Mouse (Mus musculus): ENCODE results near the gene Ddost. TPM values are rescaled to one million over a fixed set of nuclear protein-coding genes. Genes with fewer than 3 reads are reported as not detected.
A peak's percentile ranks its signal among the peaks of the same experiment; 100 is the strongest.

Gene Ddost
- total RNA-seq (2015; ENCODE audit: low replicate concordance) (65.6 and 81.3 TPM in 2 replicates), total RNA-seq (2017; ENCODE audit: low replicate concordance) (34.7 and 39.8 TPM in 2 replicates)

DNA sequence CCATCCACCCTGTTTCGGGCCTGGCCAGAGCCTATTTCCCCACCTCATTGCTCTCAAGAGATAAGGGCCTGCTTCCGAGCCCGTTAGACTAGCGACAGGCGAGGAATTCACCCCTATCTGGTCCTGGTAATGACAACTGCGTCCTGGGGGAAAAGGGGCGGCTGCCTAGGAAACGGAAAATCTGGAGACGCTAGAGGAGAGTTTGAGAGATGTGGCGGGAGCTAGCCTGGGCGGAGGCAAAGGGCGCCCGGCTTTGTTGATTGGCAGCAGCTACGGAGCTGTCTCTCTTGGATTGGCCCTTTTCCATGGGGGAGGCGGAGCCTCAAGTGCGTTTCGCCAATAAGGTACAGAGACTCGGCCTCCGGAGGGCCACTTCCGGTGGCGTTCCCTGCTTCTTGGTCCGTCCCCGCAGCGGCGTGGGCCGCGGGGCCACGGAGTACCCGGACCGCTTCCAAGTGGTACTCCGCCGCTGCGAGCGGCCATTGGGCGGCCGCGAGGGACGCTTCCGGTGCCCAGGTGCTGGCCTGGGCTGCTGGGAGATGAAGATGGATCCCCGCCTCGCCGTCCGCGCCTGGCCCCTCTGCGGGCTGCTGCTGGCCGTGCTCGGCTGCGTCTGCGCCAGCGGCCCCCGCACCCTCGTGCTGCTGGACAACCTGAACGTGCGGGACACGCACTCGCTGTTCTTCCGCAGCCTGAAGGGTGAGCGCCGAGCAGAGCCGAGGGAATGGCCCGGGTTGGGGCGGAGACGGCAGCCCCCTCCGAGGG lies at the start of gene Ddost:
Gene Ddost (plus strand): TSS at position 391 of the 765 bp plus-strand sequence.
- peak; percentile 96 for ATAC-seq (replicated peaks; ENCODE audit: low FRiP score, poor library complexity, severe bottlenecking)

DNA sequence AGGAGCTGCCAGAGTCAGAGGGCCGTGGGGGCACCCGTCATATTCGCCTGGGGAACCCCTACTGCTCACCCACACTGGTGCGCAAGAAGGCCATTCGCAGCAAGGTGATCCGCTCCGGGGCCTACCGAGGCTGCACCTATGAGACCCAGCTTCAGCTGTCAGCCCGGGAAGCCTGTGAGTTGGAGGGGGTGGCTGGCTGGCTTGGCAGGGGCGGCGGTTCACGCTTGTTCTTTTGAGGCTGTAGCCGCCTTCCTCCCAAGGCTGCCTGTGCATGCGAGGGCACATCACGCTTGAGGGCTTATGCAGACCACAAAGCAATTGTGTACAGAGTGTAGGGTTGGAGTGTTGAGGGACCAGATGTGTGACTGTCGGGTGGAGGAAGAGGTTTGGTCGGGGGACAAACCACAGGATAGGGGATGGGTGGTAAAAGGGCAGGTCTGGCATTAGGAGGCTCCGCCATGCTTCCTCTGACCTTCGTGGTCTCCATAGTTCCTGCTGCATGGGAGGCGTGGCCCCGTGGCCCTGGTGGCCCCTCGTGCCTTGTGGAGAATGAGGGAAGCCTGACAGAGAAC lies 47.3 kb upstream of the Ddost start:
- ATAC-seq (replicated peaks; ENCODE audit: low FRiP score, poor library complexity, severe bottlenecking), result no peak

DNA sequence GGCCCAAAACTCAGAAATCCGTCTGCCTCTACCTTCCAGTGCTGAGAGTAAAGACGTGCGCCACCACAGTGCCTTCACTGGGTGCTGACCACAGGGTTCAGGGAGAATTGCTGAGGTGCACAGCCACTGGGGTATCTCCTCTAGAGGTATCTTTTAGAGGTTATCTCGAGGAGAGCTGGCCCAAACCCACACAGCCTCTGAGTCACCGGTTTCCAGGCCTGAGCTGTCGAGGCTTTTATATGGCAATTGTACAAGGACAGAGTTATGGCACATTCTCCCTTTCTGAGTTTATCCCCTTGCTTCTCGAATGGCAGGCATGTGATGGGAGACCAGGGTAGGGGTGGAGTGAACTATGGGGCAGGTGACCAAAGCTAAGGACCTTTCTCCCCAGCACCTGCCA lies 45.9 kb upstream of the Ddost start:
- no peak for ATAC-seq (replicated peaks; ENCODE audit: low FRiP score, poor library complexity, severe bottlenecking)

DNA sequence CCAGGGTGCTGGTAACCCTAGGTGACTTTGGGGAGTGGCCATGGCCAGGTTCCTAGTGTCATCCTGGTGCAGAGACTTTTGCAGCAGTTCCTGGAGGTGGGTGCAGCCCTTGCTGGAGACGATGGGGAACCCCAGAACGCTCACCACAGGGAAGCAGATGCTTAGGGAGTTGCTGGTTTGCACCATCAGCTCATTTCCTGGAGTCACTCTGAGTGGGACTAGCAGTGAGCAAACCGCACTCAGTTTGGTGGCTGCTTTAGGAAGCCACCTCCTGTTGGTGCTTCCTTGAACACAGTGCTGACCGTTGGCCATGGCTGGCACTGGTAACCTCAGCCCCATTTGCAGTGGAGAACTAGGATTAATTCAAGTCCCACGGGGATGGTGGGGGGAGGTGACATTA lies 45.0 kb upstream of the Ddost start:
- no peak for ATAC-seq (replicated peaks; ENCODE audit: low FRiP score, poor library complexity, severe bottlenecking)

DNA sequence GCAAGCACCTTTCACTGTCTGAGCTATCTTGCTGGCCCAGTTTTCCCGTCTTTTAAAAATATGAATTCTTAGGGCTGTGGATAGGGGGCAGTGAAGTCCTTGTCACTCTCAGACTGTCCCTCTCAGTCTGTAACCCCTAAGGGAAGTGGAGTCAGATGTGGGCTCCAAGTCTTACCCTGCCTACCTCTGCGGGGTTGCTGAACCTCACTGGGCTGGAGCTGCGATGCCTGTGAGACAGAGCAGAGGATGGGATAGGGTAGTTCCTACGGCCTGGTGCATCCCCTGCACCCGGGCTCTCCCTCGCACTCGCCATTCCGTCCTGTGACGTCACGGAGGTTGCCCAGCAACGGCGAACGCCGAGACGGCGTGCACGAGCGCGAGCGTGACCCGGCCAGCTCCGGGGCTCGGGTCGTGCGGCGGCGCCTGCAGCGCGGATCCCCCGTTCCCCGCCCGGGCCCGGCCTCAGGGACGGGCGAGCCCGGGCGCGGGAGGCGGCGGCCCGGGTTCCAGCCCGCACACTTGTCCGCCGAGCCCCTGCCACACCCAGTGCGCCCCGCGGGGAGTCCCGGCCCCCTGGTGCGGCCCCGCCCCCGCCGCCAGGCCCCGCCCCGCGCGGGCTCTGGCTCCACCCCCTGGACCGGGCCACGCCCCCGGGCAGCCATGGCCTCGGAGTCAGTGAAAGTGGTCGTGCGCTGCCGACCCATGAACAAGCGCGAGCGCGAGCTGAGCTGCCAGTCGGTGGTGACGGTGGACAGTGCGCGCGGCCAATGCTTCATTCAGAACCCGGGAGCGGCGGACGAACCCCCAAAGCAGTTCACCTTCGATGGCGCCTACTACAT lies 42.5 kb upstream of the Ddost start:
- peak; percentile 48 for ATAC-seq (replicated peaks; ENCODE audit: low FRiP score, poor library complexity, severe bottlenecking)

DNA sequence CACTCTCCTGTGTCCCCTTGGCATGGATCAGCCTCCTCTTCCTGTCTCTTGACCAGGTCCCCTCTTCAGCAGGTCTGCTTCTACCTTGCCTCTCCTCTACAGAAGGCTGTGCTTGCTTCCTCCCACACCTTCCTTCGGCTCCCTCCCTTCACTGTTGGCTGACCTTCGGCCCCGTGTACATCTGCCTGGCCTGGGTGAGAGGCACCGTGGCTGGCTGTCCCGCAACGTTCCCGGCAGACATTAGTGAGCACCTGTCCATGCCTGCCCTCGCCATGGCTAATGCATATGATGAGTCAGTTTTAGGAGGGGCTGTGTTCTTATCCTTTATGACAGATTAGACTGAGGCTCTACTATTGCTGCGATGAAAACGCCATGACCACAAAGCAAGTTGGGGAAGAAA lies 36.7 kb upstream of the Ddost start:
- no peak for ATAC-seq (replicated peaks; ENCODE audit: low FRiP score, poor library complexity, severe bottlenecking)

DNA sequence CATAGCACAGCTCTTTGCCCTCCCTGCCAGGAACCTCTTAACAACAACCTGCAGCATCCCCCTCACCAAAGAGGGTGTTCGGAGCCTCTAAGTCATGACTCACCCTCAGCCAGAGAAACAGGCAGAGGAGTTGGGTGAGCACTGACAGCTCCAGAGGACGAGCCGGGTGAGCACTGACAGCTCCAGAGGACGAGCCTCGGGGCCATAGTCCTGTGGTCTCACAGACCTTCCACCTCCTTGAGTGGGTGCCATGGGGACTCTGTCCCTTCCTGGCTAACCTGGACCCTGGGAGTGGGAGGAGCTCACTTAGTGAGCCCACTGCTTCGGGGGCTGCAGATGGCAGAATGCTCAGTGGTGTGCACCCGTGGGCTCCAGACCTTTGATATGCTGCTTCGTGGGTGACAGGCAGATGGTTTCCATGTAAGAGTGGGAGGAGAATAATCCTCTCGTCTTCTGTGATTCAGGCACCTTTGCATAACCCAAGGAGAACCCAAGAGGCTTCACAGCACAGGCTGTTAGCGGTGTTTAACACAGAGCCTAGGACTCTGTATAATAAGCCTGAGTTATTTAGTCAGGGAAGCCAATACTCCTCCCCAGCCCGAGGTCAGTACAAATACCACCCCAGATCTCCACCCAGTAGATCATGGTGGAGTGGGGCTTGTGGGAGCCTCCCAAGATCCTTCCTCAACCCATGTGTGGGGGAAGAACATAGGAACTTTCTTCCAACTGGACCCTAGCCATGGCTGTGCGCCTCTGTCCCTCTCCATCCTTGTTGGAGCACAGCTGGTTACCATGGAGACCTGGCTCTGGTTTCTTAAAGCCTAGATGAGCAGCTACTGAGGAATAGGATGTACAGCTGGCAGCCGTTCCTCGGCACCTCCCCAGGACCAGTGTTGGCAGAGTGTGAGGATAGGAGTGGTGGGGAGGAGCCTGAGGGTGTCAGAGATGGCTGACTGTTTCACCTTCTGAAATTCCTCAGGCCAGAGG lies 32.2 kb upstream of the Ddost start:
- ATAC-seq (replicated peaks; ENCODE audit: low FRiP score, poor library complexity, severe bottlenecking), result no peak

DNA sequence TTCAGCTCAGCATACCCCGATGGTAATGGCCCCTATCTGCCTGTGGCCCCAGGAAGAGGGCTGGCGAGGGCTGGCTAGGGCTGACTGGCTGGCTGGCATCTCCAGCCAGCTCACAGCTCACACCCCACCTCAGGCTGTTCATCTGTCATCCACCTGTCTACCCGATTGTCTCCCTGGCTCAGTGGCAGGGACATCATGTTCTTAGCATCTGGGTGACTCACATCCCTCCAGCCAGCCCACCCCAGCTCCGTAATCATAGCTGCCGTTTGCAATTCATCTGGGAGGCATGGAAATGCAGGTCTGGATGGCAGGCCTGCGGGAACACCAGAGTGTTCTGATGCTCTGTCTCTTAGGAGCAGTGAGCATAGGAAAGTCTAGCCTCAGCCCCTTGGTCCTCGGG lies 26.2 kb upstream of the Ddost start:
- no peak for ATAC-seq (replicated peaks; ENCODE audit: low FRiP score, poor library complexity, severe bottlenecking)

DNA sequence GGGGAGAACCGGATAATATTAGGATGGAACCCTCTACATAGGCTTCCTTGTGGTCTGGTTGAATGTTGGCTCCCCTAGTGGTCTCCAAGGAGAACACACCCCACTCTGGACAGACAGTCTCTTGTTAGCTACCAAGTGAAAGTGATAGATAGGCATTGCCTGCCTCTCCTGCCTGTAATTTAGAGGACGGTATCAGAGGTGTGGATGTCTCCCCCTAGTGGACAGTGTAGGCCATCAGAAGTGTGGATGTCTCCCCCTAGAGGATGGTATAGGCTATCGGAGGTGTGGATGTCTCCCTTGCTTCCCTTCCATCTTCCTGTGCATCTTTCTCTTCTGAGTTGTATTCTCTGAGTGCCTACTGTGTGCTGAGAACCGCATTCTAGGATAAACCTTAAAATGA lies 21.7 kb upstream of the Ddost start:
- peak; percentile 91 for ATAC-seq (replicated peaks; ENCODE audit: low FRiP score, poor library complexity, severe bottlenecking)

DNA sequence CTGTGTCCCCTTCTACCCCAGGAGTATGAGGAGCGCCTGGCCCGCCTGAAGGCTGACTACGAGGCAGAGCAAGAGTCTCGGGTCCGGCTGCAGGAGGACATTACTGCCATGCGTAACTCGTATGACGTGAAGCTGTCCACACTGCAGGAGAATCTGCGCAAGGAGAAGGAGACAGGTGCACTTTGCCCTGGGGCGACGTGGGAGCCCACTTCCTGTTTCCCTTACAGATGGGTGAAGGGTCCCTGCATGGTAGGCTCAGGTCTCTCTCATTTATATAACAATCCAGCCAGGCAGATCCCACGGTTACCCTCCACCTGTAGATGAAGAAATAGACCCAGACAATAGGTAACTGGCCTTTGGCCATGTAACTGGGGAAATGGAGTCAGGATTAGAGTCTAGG lies 18.1 kb upstream of the Ddost start:
- no peak for ATAC-seq (replicated peaks; ENCODE audit: low FRiP score, poor library complexity, severe bottlenecking)

DNA sequence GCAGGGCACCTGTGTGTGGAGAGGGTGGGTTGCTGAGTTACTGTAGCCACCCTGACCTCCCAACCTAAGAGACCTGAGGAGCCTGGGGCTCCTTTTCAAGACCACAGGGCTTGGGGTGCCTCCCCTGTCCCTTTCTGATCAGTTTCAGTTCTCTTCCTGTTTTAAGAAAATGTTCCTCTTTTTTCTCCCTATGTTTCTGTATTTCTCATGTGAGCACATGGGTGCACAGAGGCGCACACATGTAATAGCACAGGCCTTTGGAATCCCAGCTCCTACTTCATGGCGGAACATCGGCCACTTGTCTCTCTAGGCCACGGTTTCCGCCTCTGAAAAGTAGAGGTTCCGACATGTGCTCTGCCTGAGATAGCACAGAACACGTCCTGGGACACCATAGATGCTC lies 15.8 kb upstream of the Ddost start:
- no peak for ATAC-seq (replicated peaks; ENCODE audit: low FRiP score, poor library complexity, severe bottlenecking)

DNA sequence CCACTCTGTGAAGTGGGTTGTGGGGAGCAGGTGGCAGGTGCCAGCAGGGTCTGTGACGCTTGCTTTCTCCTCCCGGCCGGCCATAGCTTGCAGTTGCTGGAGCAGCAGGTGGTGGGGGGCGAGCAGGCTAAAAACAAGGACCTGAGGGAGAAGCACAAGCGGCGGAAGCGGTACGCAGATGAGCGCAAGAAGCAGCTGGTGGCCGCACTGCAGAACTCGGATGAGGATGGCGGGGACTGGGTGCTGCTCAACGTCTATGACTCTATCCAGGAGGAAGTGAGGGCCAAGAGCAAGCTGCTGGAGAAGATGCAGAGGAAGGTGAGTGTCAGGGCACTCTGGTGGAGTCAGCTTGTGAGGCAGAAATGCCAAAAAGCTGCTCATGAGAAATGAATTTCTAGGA lies 12.5 kb upstream of the Ddost start:
- no peak for ATAC-seq (replicated peaks; ENCODE audit: low FRiP score, poor library complexity, severe bottlenecking)

DNA sequence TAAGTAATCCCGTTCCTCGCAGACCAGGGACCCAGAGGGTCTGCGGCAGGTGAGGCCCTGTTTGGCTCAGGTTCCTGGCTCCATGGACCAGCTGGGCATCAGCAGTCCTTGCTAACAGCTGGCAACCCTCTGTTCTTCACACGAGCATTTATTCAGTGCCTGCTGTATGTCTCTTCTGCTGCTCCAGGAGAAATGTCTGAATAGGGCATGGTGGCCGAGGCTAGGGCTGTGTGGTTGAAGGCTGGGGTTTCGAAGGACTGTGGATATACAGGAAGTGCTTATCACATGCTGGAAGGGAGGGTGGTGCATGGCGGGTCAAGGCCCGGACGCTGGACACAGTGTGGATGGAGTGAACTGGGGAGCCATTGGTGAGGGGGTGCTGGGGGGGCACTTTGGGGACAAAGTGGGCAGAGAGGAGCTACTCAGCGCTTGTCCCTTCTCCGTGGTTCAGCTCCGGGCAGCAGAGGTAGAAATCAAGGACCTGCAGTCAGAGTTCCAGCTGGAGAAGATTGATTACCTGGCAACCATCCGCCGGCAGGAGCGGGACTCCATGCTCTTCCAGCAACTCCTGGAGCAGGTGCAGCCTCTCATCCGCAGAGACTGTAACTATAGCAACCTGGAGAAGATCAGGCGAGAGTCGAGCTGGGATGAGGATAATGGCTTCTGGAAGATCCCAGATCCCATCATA lies 11.1 kb upstream of the Ddost start:
- no peak for ATAC-seq (replicated peaks; ENCODE audit: low FRiP score, poor library complexity, severe bottlenecking)

DNA sequence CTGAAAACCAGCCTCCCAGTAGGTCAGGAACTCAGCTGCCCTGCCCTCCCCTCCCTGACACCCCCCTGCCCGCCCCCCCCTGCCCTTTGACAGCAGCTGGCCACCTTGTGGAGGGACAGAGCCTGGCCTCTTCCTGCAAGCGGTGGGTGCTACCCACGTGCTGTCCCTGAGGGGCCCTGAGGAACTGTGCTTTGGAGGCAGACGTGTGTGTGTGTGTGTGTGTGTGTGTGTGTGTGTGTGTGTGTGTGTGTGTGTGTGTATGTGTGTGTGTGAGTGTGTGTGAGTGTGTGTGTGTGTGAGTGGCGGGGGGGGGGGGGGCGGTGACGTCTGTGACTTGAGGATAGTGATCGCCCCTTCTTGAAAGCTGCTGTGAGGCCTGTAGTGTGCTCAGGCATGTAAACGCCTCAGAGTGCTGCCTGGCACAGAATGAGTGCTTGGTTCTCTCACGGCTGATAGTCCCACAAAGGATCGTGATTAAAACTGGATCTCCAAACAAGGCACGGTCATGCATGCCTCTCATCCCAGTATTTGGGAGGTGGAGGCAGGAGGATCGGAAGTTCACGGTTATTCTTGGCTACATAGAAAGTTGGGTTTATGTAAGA lies 10.5 kb upstream of the Ddost start:
- ATAC-seq (replicated peaks; ENCODE audit: low FRiP score, poor library complexity, severe bottlenecking), result no peak

DNA sequence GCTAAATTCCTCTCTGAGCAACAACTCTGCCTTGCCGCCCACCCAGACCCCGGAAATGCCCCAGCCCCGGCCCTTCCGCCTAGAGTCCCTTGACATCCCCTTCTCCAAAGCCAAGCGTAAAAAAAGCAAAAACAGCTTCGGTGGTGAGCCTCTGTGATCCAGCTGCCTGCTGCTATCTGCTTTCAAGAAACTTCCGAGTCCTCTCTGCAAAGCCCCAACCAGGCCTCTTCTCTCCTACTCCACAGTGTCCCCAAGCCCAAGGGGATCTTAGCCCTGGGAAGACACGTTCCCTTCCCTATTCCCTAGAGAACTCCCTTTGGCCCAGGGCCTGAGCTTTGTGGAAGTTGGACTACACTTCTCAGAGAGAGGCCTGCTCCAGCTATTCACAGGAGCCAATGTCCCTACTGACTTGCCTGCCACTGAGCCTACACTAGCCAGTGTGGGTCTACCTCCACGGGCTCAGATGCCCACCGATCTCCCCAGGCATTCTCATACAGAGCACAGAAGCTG lies 3.2 kb upstream of the Ddost start:
- ATAC-seq (replicated peaks; ENCODE audit: low FRiP score, poor library complexity, severe bottlenecking), result no peak

DNA sequence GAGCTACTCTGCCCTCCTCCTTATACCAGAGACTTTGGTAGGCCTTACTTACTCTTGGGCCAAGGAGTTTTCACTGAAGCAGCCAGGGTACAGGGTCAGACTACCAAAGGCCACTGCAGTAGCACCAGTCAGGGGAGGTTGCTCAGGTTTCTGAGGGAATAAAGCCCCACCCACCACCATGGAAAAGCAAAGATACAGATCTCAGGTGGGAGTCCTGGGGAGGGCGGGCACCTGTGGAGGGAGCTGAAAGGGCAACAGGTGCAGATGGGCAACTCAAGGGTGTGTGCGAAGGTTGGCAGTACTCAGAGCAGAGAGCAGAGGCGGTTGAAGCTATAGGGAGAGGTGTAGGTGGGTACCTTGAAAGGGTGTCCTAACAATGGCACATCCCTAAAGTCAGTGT lies 1.5 kb upstream of the Ddost start:
- no peak for ATAC-seq (replicated peaks; ENCODE audit: low FRiP score, poor library complexity, severe bottlenecking)

DNA sequence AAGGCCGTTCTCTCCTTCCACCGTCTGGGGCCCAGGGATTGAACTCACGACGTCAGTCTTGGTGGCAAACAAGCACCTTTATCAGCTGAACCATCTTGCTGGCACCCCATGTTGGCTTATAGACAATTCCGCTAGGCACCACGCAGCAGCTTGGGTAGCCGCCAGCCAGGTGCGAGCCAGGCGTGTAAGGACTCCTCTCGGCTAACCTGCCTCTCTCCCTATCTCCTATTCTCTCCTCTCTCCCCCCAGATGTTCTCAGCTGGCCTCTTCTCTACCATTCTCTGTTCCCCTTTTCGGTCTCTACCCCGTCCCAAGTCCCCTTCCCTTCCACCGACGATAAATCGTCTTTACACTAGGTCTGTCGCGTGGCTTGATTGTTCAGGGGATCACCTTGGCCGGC lies 788 bp upstream of the Ddost start:
- ATAC-seq (replicated peaks; ENCODE audit: low FRiP score, poor library complexity, severe bottlenecking), result peak; percentile 8; the same call in 1 of the 2 replicates

DNA sequence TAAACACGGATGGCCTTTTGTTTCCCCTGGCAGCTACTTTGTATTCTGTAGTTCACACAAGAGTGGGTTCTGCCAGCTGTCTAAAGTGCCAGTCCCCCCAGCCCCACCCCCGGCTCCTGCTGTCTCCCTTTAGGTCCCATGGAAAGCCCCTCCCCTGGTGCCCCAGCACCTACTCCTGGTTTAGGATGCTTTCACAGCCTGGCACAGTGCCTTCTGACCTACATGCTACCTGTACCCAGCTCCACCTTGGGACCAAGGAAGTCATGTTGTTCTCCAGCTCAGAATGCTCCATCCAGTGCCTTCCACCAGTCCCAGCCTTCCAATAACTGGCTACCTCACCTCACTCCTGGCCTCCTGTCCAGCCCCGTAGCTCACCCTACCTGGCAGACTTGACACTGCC lies 2.5 kb downstream of the Ddost start:
- no peak for ATAC-seq (replicated peaks; ENCODE audit: low FRiP score, poor library complexity, severe bottlenecking)
